Mouse (Mus musculus): Measurements from ENCODE around the gene Bbc3. TPM values are rescaled to one million over a fixed set of nuclear protein-coding genes. Genes with fewer than 3 reads are reported as not detected.

Bbc3 gene
- polyA plus RNA-seq, 1 experiment from 2014 or later, result 19.7 TPM

DNA sequence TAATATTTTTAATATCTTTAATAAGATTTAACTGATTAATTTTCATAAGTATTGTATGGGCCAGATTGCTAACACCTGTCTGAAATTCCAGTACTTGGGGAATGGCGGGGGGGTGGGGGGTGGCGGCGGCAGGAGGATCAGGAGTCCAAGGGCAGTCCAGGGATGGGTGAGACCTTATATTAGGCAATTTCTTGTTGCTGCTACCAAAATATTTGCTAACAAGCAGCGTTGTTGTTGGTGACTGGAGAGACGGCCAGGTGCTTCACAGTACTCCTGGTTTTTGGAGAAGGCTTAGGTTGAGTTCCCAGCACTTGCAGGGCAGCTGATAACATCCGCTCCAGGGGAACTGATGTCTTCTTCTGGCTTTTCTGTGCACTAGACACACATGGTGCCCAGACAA, 12.3 kb downstream of the Bbc3 start:
- Histone ChIP-seq H3K4me1 (ENCODE audit: control insufficient read depth, insufficient read depth, low read length) (no peaks in the 10 kb centered on the region), H3K27ac (ENCODE audit: low read depth, low read length) (no peak overlapping the region), H3K4me3 (ENCODE audit: low read depth, low read length) (no peak overlapping the region), H3K9me3 (ENCODE audit: control insufficient read depth, low read length) (no peaks in the 10 kb centered on the region), H3K27me3 (ENCODE audit: control insufficient read depth, insufficient read depth, low read length) (no peaks in the 10 kb centered on the region), H3K4me2 (ENCODE audit: low read depth, low read length) (no peak overlapping the region), H3K36me3 (ENCODE audit: control insufficient read depth, insufficient read depth, low read length) (no peaks in the 10 kb centered on the region), H3K9ac (replicated peaks; ENCODE audit: low read depth, low read length) (no peak overlapping the region)
- ATAC-seq (ENCODE audit: low read depth), result no peak
- 94% methylated on average over 6 of the region's 6 CpGs for WGBS

DNA sequence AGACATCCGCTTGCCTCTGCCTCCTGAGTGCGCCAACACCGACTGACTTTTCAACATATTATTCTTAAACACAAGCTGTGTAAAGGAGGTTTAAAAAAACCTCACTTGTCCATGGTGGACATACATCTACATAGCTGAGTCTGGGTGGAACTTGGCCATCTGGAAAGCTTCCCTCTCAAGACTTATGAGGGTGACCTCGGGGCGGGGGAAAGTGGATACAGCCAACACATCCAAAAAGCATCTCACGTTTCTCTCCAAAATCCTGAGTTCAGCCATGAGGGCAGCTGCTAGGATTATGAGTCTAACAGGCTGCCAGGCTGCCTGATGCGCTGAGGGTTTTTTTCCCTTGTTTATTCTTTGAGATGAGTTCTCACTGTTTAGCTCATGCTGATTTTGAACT, 16.5 kb downstream of the Bbc3 start:
- Histone ChIP-seq H3K4me1 (ENCODE audit: control insufficient read depth, insufficient read depth, low read length) (no peaks in the 10 kb centered on the region), H3K36me3 (ENCODE audit: control insufficient read depth, insufficient read depth, low read length) (peaks cover 25% of the 10 kb centered on the region), H3K4me3 (ENCODE audit: low read depth, low read length) (no peak overlapping the region), H3K9me3 (ENCODE audit: control insufficient read depth, low read length) (no peaks in the 10 kb centered on the region), H3K27me3 (ENCODE audit: control insufficient read depth, insufficient read depth, low read length) (no peaks in the 10 kb centered on the region), H3K4me2 (ENCODE audit: low read depth, low read length) (no peak overlapping the region), H3K27ac (ENCODE audit: low read depth, low read length) (no peak overlapping the region), H3K9ac (replicated peaks; ENCODE audit: low read depth, low read length) (no peak overlapping the region)
- ATAC-seq (ENCODE audit: low read depth), result no peak
- 92% methylated on average over 7 of the region's 7 CpGs for whole genome bisulfite sequencing

DNA sequence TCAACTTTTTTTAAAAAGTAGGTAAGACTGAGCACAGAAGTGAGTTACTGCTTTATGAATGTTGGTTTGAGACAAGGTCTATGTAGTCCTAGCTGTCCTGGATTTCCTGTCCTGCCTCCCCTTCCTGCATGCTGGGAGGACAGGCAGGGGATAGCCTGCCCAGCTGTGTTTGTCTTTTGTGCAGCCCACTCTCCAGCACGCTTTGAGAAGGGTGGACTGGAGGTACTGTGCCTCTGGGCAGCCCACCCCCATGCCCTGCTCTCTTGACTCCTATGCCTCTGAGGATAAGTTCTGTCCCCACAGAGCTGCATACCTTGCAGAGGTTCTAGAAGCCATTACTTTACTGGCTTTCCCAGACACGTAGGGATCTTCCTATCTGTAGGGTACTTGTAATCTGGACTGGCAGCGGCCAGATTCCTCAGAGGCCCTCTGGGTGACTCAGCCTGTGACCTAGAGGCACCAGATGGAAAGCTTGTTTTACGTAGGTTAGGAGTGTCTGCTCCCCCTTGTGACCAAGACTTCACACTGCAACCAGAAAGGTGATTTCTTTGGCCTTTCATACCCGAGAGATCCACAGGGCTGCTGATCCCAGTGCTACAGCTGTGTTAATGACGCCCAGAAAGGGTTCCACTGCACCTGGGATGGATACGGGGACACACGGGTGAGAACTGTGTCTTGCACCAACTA, 17.9 kb downstream of the Bbc3 start:
- no peak overlapping the region for H3K4me3 ChIP-seq (ENCODE audit: low read depth, low read length)
- 35% methylated on average over 8 of the region's 8 CpGs for WGBS
- no peaks in the 10 kb centered on the region for H3K9me3 ChIP-seq (ENCODE audit: control insufficient read depth, low read length)
- no peak overlapping the region for H3K4me2 ChIP-seq (ENCODE audit: low read depth, low read length)
- no peaks in the 10 kb centered on the region for H3K4me1 ChIP-seq (ENCODE audit: control insufficient read depth, insufficient read depth, low read length)
- peaks cover 33% of the 10 kb centered on the region for H3K36me3 ChIP-seq (ENCODE audit: control insufficient read depth, insufficient read depth, low read length)
- ATAC-seq (ENCODE audit: low read depth), result peak; percentile 62
- no peak overlapping the region for H3K27ac ChIP-seq (ENCODE audit: low read depth, low read length)
- H3K27me3 ChIP-seq (ENCODE audit: control insufficient read depth, insufficient read depth, low read length), result no peaks in the 10 kb centered on the region
- H3K9ac ChIP-seq (replicated peaks; ENCODE audit: low read depth, low read length), result no peak overlapping the region

DNA sequence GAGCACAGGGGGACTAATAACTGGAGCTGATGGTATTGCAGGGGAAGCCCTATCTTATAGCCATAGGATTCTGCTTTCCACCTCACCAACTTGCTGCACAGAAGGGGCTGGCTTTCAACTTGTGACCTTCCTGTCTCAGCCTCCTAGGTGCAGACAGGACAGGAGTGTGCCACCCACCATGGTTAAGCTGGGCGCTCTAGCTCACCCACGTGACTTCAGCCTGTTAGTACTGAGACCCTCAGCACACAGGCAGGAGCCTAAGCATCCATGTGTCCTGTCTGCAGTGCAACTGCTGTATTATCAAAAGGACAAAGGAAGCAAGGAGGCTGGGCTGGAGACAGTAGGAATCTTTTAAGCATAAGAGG, 18.4 kb downstream of the Bbc3 start:
- no peak overlapping the region for H3K4me2 ChIP-seq (ENCODE audit: low read depth, low read length)
- no peak overlapping the region for H3K4me3 ChIP-seq (ENCODE audit: low read depth, low read length)
- H3K9ac ChIP-seq (replicated peaks; ENCODE audit: low read depth, low read length), result no peak overlapping the region
- H3K27me3 ChIP-seq (ENCODE audit: control insufficient read depth, insufficient read depth, low read length), result no peaks in the 10 kb centered on the region
- peak; percentile 7; the same call in 1 of the 2 replicates for ATAC-seq (ENCODE audit: low read depth)
- H3K36me3 ChIP-seq (ENCODE audit: control insufficient read depth, insufficient read depth, low read length), result peaks cover 33% of the 10 kb centered on the region
- H3K9me3 ChIP-seq (ENCODE audit: control insufficient read depth, low read length), result no peaks in the 10 kb centered on the region
- 100% methylated on average over 2 of the region's 2 CpGs for WGBS
- H3K4me1 ChIP-seq (ENCODE audit: control insufficient read depth, insufficient read depth, low read length), result no peaks in the 10 kb centered on the region
- H3K27ac ChIP-seq (ENCODE audit: low read depth, low read length), result no peak overlapping the region

- Histone ChIP-seq H3K9me3 (ENCODE audit: control insufficient read depth, low read length) (no peaks in the 10 kb centered on the region), H3K36me3 (ENCODE audit: control insufficient read depth, insufficient read depth, low read length) (peaks cover 33% of the 10 kb centered on the region), H3K4me3 (ENCODE audit: low read depth, low read length) (no peak overlapping the region), H3K27me3 (ENCODE audit: control insufficient read depth, insufficient read depth, low read length) (no peaks in the 10 kb centered on the region), H3K27ac (ENCODE audit: low read depth, low read length) (no peak overlapping the region), H3K4me1 (ENCODE audit: control insufficient read depth, insufficient read depth, low read length) (no peaks in the 10 kb centered on the region), H3K9ac (replicated peaks; ENCODE audit: low read depth, low read length) (no peak overlapping the region), H3K4me2 (ENCODE audit: low read depth, low read length) (no peak overlapping the region)
- 80% methylated on average over 3 of the region's 3 CpGs for WGBS
- no peak for ATAC-seq (ENCODE audit: low read depth)
These were observed 21.0 kb downstream of the Bbc3 start for GRCm38 (mm10) chr7:16329146-16329545.

DNA sequence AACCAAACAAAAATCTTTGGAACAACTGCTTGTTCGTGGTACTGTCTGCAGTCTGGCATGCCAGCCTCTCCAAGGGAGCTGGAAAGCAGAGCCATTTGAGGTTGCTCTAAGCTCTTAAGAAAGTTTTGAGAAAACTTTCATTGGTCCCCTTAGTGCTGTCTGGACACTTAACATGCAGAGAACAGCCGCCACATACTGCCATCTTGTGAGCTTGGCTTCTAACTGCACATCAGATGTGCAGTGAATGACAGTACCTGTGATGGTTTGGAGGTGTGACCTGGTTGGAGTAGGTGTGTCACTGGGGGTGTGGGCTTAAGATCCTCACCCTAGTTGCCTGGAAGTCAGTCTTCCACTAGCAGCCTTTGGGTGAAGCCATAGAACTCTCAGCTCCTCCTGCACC, 29.5 kb downstream of the Bbc3 start:
- 84% methylated on average over 2 of the region's 2 CpGs for WGBS
- no peak overlapping the region for H3K4me3 ChIP-seq (ENCODE audit: low read depth, low read length)
- ATAC-seq (ENCODE audit: low read depth), result no peak
- no peaks in the 10 kb centered on the region for H3K27me3 ChIP-seq (ENCODE audit: control insufficient read depth, insufficient read depth, low read length)
- H3K36me3 ChIP-seq (ENCODE audit: control insufficient read depth, insufficient read depth, low read length), result peaks cover 11% of the 10 kb centered on the region
- no peaks in the 10 kb centered on the region for H3K4me1 ChIP-seq (ENCODE audit: control insufficient read depth, insufficient read depth, low read length)
- H3K9me3 ChIP-seq (ENCODE audit: control insufficient read depth, low read length), result no peaks in the 10 kb centered on the region
- H3K4me2 ChIP-seq (ENCODE audit: low read depth, low read length), result no peak overlapping the region
- no peak overlapping the region for H3K9ac ChIP-seq (replicated peaks; ENCODE audit: low read depth, low read length)
- H3K27ac ChIP-seq (ENCODE audit: low read depth, low read length), result no peak overlapping the region

- ATAC-seq (ENCODE audit: low read depth), result no peak
- H3K27ac ChIP-seq (ENCODE audit: low read depth, low read length), result no peak overlapping the region
- H3K4me3 ChIP-seq (ENCODE audit: low read depth, low read length), result no peak overlapping the region
- H3K4me2 ChIP-seq (ENCODE audit: low read depth, low read length), result no peak overlapping the region
- no peak overlapping the region for H3K9ac ChIP-seq (replicated peaks; ENCODE audit: low read depth, low read length)
- H3K9me3 ChIP-seq (ENCODE audit: control insufficient read depth, low read length), result no peaks in the 10 kb centered on the region
- 82% methylated on average over 3 of the region's 3 CpGs for WGBS
- peaks cover 4% of the 10 kb centered on the region; the same call in 1 of the 2 replicates for H3K36me3 ChIP-seq (ENCODE audit: control insufficient read depth, insufficient read depth, low read length)
- H3K4me1 ChIP-seq (ENCODE audit: control insufficient read depth, insufficient read depth, low read length), result no peaks in the 10 kb centered on the region
- no peaks in the 10 kb centered on the region for H3K27me3 ChIP-seq (ENCODE audit: control insufficient read depth, insufficient read depth, low read length)
These were observed 36.4 kb downstream of the Bbc3 start for GRCm38 (mm10) chr7:16344598-16344997.

DNA sequence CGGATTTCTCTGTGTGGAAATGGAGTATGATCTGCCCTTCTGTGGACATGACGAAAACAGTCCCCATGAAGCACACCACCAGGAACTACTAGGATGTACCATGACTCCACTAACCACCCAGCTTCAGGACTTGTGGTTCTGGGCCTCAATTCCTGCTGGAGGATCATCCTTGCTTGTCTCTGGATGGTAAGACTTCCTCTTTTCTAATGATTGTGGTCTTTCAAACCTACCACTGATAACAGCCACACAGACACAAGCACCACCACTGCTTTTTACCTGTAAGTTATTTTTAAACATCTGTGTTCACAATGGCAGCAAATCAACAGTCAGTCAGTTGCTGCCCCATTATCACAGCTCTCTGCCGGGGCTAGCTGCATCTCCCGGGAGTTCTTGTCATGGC, 37.1 kb downstream of the Bbc3 start:
- Histone ChIP-seq H3K4me1 (ENCODE audit: control insufficient read depth, insufficient read depth, low read length) (no peaks in the 10 kb centered on the region), H3K27ac (ENCODE audit: low read depth, low read length) (no peak overlapping the region), H3K4me3 (ENCODE audit: low read depth, low read length) (no peak overlapping the region), H3K27me3 (ENCODE audit: control insufficient read depth, insufficient read depth, low read length) (no peaks in the 10 kb centered on the region), H3K4me2 (ENCODE audit: low read depth, low read length) (no peak overlapping the region), H3K9me3 (ENCODE audit: control insufficient read depth, low read length) (no peaks in the 10 kb centered on the region), H3K36me3 (ENCODE audit: control insufficient read depth, insufficient read depth, low read length) (peaks cover 4% of the 10 kb centered on the region; the same call in 1 of the 2 replicates), H3K9ac (replicated peaks; ENCODE audit: low read depth, low read length) (no peak overlapping the region)
- WGBS, result 74% methylated on average over 4 of the region's 4 CpGs
- no peak for ATAC-seq (ENCODE audit: low read depth)

DNA sequence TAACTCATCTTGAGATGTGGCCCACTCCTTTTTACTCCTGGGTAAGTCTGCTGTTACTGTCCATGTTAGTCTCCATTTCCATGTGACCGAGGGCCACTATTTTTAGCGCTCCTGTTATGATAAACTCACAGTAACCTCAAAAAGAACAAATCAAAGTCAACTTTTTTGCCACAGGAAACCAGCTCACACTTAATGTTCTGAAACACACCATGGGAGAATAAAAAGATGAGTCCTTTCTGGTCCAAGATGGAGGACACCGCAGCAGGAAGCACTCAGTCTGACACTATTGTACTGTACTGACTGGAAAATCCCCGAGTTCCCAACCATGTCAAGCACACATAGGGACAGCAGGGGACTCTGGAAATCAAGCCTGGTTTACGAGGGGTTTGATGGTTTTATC, 41.8 kb downstream of the Bbc3 start:
- H3K4me1 ChIP-seq (ENCODE audit: control insufficient read depth, insufficient read depth, low read length), result no peaks in the 10 kb centered on the region
- no peak overlapping the region for H3K27ac ChIP-seq (ENCODE audit: low read depth, low read length)
- no peaks in the 10 kb centered on the region for H3K9me3 ChIP-seq (ENCODE audit: control insufficient read depth, low read length)
- WGBS, result 78% methylated on average over 5 of the region's 5 CpGs
- H3K4me3 ChIP-seq (ENCODE audit: low read depth, low read length), result no peak overlapping the region
- H3K9ac ChIP-seq (replicated peaks; ENCODE audit: low read depth, low read length), result no peak overlapping the region
- H3K27me3 ChIP-seq (ENCODE audit: control insufficient read depth, insufficient read depth, low read length), result no peaks in the 10 kb centered on the region
- peaks cover 8% of the 10 kb centered on the region; the same call in 1 of the 2 replicates for H3K36me3 ChIP-seq (ENCODE audit: control insufficient read depth, insufficient read depth, low read length)
- ATAC-seq (ENCODE audit: low read depth), result no peak
- no peak overlapping the region for H3K4me2 ChIP-seq (ENCODE audit: low read depth, low read length)
